Mouse (Mus musculus): ENCODE results near the gene Tmem72. TPM values are rescaled to one million over a fixed set of nuclear protein-coding genes. Genes with fewer than 3 reads are reported as not detected.

The Tmem72 gene
- polyA plus RNA-seq, 1 experiment = 0.08 TPM

DNA sequence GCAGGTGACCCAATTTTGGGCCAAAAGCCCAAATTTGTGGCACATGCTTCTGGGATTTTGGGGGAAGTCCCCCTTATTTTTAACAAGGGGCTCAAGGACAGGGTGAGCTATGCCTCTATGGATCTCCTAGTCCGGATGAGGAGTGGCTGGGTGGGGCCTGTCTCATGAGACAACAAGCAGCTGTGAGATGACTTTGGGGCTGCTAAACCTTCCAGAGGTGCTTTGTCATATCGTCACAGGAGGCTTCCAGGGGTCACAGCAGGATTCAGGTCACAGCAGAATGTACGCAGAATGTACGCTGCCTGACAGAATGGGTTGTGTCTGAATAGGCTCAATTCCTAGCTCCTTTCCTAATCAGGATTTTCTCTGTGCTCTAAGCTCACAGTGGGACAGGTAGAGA, 1.6 kb upstream of the Tmem72 start:
- no peak overlapping the region for H3K27ac ChIP-seq (ENCODE audit: insufficient read depth, low read length)
- H3K4me3 ChIP-seq (ENCODE audit: insufficient read depth, low read length) = no peak overlapping the region
- no peak for TF ChIP-seq CTCF (IDR thresholded peaks at IDR 0.05; ENCODE audit: extremely low read depth, insufficient read depth, low read length)
- TF ChIP-seq POLR2A (IDR thresholded peaks at IDR 0.05; ENCODE audit: extremely low read depth, insufficient read depth, low read length) = no peak
- H3K4me1 ChIP-seq (ENCODE audit: control insufficient read depth, insufficient read depth, low read length) = peaks cover 2% of the 10 kb centered on the region; the same call in 1 of the 2 replicates

- TF ChIP-seq CTCF (IDR thresholded peaks at IDR 0.05; ENCODE audit: extremely low read depth, insufficient read depth, low read length) = no peak
- TF ChIP-seq POLR2A (IDR thresholded peaks at IDR 0.05; ENCODE audit: extremely low read depth, insufficient read depth, low read length) = no peak
- H3K27ac ChIP-seq (ENCODE audit: insufficient read depth, low read length) = no peak overlapping the region
- no peak overlapping the region for H3K4me3 ChIP-seq (ENCODE audit: insufficient read depth, low read length)
- peaks cover 2% of the 10 kb centered on the region; the same call in 1 of the 2 replicates for H3K4me1 ChIP-seq (ENCODE audit: control insufficient read depth, insufficient read depth, low read length)
Observed at GRCm38 (mm10) chr6:116717851-116718250, 1.1 kb upstream of the Tmem72 start.

DNA sequence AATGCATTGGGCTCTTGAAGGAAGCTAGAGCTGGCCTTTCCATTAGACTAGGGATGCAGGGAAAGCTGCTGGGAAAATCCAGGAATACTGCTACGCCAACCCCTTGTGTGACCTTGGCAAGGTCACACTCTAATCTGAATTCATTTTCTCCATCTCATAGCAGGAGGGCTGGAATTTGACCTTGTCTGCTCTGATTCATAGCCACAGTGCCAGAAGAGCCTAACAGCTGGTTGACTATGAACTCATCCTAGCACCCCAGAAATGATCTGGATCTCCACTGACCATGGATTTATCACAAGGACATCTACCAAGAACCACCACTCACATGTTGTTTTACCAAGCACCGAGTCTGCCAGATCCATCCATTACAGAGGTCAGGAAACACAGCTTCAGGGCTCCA, 1.5 kb downstream of the Tmem72 start:
- Histone ChIP-seq H3K4me1 (ENCODE audit: control insufficient read depth, insufficient read depth, low read length) (peaks cover 2% of the 10 kb centered on the region; the same call in 1 of the 2 replicates), H3K4me3 (ENCODE audit: insufficient read depth, low read length) (no peak overlapping the region), H3K27ac (ENCODE audit: insufficient read depth, low read length) (no peak overlapping the region)
- TF ChIP-seq POLR2A (IDR thresholded peaks at IDR 0.05; ENCODE audit: extremely low read depth, insufficient read depth, low read length) (no peak), CTCF (IDR thresholded peaks at IDR 0.05; ENCODE audit: extremely low read depth, insufficient read depth, low read length) (no peak)

DNA sequence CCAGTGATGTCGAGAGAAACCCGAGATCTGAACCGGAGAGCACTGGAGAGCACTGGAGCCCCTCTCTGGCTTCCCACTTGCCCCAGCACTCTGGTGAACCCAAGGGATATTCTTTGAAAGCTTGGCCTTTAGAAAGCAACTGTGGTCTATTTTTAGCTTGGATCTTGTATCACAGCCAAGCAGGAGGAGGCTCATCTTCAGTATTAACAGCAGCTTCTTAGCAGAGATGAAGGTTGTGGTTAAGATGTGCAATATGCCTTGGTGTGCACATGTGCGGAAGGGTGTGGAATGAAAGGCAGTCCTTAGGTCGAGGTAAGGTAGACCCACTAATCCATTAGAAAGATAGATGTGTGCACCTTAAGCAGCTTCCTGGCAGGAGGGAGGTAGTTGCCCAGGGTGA, 2.1 kb downstream of the Tmem72 start:
- Histone ChIP-seq H3K4me1 (ENCODE audit: control insufficient read depth, insufficient read depth, low read length) (peaks cover 2% of the 10 kb centered on the region; the same call in 1 of the 2 replicates), H3K4me3 (ENCODE audit: insufficient read depth, low read length) (no peak overlapping the region), H3K27ac (ENCODE audit: insufficient read depth, low read length) (no peak overlapping the region)
- TF ChIP-seq POLR2A (IDR thresholded peaks at IDR 0.05; ENCODE audit: extremely low read depth, insufficient read depth, low read length) (no peak), CTCF (IDR thresholded peaks at IDR 0.05; ENCODE audit: extremely low read depth, insufficient read depth, low read length) (no peak)

DNA sequence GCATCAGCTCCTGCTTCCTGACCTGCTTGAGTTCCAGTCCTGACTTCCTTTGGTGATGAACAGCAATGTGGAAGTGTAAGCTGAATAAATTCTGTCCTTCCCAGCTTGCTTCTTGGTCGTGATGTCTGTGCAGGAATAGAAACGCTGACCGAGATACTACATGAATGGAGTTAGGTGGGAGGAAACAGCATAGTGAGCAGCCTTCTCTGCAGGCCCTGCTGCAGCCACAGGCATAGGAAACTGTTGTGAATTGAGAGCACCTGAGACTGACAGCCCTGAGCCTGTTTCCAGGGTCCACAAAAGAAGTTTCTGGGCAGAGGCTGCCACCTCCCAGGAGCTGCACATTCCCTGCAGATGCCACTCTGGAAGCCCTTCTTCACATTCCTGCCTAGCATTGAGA, 2.7 kb downstream of the Tmem72 start:
- Histone ChIP-seq H3K4me3 (ENCODE audit: insufficient read depth, low read length) (no peak overlapping the region), H3K27ac (ENCODE audit: insufficient read depth, low read length) (no peak overlapping the region), H3K4me1 (ENCODE audit: control insufficient read depth, insufficient read depth, low read length) (peaks cover 2% of the 10 kb centered on the region; the same call in 1 of the 2 replicates)
- no peak for TF ChIP-seq POLR2A (IDR thresholded peaks at IDR 0.05; ENCODE audit: extremely low read depth, insufficient read depth, low read length)
- no peak for TF ChIP-seq CTCF (IDR thresholded peaks at IDR 0.05; ENCODE audit: extremely low read depth, insufficient read depth, low read length)

DNA sequence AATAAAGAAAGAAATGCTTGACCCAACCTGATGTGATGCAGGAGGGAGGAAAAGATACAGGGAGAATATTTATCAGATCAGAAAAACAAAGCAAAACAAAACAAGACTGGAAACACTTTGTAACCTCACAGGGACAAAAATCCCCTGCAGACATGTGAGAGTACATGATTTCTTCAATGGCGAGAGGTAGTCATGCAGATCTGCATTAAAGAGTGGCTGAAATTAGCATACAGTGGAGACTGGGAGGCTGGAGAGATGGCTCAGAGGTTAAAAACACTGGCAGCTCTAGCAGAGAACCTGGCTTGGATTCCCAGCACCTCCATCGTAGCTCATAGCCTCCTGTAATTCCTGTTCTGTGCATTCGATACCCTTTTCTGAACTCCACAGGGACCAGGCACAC, 4.2 kb downstream of the Tmem72 start:
- Histone ChIP-seq H3K27ac (ENCODE audit: insufficient read depth, low read length) (no peak overlapping the region), H3K4me1 (ENCODE audit: control insufficient read depth, insufficient read depth, low read length) (peaks cover 2% of the 10 kb centered on the region; the same call in 1 of the 2 replicates), H3K4me3 (ENCODE audit: insufficient read depth, low read length) (no peak overlapping the region)
- TF ChIP-seq POLR2A (IDR thresholded peaks at IDR 0.05; ENCODE audit: extremely low read depth, insufficient read depth, low read length) (no peak), CTCF (IDR thresholded peaks at IDR 0.05; ENCODE audit: extremely low read depth, insufficient read depth, low read length) (no peak)

DNA sequence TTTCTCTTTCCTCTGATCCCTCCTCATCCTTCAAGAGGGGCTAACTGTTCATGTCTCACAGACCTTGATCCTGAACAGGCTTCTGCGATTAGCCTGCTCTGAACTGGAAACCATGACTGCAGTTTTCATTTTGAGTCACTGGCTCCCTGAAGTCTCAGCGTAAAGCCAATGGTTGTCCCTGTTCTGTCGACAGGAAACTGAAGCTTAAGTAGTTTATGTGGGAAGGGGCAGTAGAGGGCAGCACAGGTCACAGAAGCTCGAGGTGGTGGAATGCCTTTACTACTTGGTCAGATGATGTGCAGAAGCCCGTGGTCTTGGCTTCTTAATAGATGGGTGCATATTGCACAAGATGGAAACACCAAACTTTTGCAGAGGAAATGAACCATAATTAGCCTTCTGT, 4.7 kb downstream of the Tmem72 start:
- no peak for TF ChIP-seq POLR2A (IDR thresholded peaks at IDR 0.05; ENCODE audit: extremely low read depth, insufficient read depth, low read length)
- no peak for TF ChIP-seq CTCF (IDR thresholded peaks at IDR 0.05; ENCODE audit: extremely low read depth, insufficient read depth, low read length)
- no peak overlapping the region for H3K27ac ChIP-seq (ENCODE audit: insufficient read depth, low read length)
- H3K4me3 ChIP-seq (ENCODE audit: insufficient read depth, low read length) = no peak overlapping the region
- peaks cover 2% of the 10 kb centered on the region; the same call in 1 of the 2 replicates for H3K4me1 ChIP-seq (ENCODE audit: control insufficient read depth, insufficient read depth, low read length)

DNA sequence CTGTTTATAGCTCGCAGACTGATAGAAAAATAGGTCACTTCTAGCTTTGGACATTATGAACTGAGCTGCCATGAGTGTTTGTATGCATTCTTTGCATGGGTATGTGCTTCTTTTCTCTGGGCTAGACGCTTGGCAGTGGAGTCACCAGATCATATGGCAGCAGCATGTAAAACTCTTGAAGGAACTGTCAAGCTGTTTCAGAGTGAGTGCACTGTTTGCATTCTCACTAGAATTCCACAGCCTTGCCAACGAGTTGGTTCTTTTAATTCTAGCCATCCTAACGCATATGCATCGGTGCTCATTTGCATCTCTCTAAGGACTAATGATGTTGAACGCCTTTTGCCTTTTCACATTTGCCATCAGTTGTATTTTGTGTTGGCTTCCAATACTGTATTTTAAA, 12.4 kb downstream of the Tmem72 start:
- Histone ChIP-seq H3K27ac (ENCODE audit: insufficient read depth, low read length) (no peak overlapping the region), H3K4me3 (ENCODE audit: insufficient read depth, low read length) (no peak overlapping the region), H3K4me1 (ENCODE audit: control insufficient read depth, insufficient read depth, low read length) (no peaks in the 10 kb centered on the region)
- no peak for TF ChIP-seq CTCF (IDR thresholded peaks at IDR 0.05; ENCODE audit: extremely low read depth, insufficient read depth, low read length)
- no peak for TF ChIP-seq POLR2A (IDR thresholded peaks at IDR 0.05; ENCODE audit: extremely low read depth, insufficient read depth, low read length)

GRCm38 (mm10) chr6:116700821-116701220, 15.9 kb downstream of the Tmem72 start:
- H3K4me3 ChIP-seq (ENCODE audit: insufficient read depth, low read length) = no peak overlapping the region
- no peak overlapping the region for H3K27ac ChIP-seq (ENCODE audit: insufficient read depth, low read length)
- TF ChIP-seq CTCF (IDR thresholded peaks at IDR 0.05; ENCODE audit: extremely low read depth, insufficient read depth, low read length) = no peak
- no peak for TF ChIP-seq POLR2A (IDR thresholded peaks at IDR 0.05; ENCODE audit: extremely low read depth, insufficient read depth, low read length)
- H3K4me1 ChIP-seq (ENCODE audit: control insufficient read depth, insufficient read depth, low read length) = no peaks in the 10 kb centered on the region

DNA sequence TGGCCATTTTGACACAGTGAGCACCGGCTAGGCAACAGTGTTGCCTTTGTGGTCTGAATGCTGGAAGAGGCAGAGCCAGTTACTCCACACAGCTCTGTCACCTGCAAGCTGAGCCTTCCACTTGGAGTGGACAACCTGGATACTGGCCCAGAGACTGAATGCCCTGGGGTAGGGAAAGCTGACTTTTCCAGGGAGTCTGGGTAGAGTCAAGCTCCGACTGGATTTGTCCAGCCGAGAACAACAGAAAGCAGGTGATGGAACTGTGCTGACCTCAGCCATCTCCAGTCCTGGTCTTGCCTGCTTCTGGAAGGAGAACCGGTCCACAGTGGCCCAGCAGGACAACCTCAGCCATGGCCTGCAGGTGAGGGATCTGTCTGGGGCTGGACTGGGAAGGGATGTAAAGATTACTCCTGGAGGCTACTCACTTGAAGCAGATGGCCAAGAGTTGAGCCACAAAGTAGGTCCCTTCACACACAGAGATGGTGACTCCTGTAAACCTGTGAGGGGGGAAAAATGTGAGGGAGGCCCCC, 18.8 kb downstream of the Tmem72 start:
- no peak overlapping the region for H3K4me3 ChIP-seq (ENCODE audit: insufficient read depth, low read length)

More for the DNA sequence above, 18.8 kb downstream of the Tmem72 start:
- no peaks in the 10 kb centered on the region for H3K4me1 ChIP-seq (ENCODE audit: control insufficient read depth, insufficient read depth, low read length)
- no peak overlapping the region for H3K27ac ChIP-seq (ENCODE audit: insufficient read depth, low read length)
- TF ChIP-seq POLR2A (IDR thresholded peaks at IDR 0.05; ENCODE audit: extremely low read depth, insufficient read depth, low read length) = no peak
- TF ChIP-seq CTCF (IDR thresholded peaks at IDR 0.05; ENCODE audit: extremely low read depth, insufficient read depth, low read length) = no peak

Measured in cortical plate, adult 2 months (tissue).